Mouse (Mus musculus) heart, postnatal 25 days (tissue): ENCODE measurements around the gene Creg1. TPM values are rescaled to one million over a fixed set of nuclear protein-coding genes. Genes with fewer than 3 reads are reported as not detected.

Experiments used
- DNase-seq: peaks from one replicate; pipeline ENCODE4 v3.0.0; 2022; ENCODE audit warnings: low spot score
- intact Hi-C: fragments of 180-260 bp; cut with DNase I; formaldehyde crosslinking; loops from one replicate; pipeline ENCODE4 v1.15.1; 2025
- total RNA-seq, 2 experiments: library from RNA; stranded (reverse); gene quantifications; 2 replicates each; pipeline ENCODE4 v1.2.3; 2021

Gene Creg1
- total RNA-seq, 2 experiments from 2014 or later = 64.4 to 68.6 TPM

DNA sequence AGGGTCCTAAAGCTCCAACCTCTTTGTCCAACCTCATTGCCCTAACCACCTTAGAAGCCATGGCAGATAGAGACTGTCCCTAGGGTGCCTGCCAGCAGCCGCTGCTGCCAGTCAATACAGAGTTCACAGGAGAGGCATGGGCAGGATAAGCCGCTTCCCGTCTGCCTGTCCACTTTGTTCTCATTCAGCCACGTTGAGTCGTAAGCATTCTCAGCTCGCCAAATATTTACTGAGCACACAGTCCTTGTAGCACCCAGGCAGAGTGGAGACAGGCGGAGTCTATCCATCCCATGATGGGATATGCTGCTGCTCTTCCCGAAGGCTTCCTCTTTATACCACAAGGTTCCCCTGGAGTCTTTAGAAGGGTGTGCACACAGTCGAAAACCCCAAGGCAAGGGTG is 53.7 kb downstream of the Creg1 start:
- intact Hi-C loops = no loop called here
- no peak for DNase-seq

DNA sequence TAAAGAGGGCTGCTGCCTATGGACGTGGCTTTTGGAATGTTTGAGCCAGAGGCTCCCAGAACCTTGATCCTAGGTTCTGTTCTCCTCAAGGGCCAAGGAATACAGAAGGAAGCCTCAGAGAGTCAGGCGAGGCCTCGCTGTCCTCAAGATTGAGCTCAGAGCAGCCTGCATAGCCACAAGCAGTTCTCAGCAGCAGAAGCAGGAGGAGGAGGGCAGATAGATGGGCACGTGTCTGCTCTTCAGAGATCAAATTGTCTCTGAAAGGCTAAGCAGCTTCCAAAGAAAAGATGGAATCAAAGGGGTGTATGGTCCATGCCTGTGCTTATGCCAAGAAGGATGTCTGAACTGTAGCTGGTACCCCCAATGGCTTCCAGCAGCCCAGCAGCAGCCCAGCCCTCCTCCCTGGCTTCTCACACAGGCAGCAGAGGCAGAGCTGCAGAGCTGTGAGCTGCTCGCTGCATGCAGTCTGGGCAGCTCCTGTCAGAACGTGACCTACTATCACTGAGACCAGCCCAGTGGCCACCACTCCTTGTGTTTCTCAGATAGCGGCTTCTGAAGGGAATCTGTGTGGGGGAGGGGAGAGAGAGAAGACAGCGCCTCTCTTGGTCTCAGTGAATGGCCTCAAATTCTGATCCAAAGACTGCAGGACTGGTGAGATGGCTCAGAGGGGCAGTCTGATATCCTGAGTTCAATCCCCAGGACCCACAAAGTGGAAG is 54.8 kb downstream of the Creg1 start:
- DNase-seq = no peak
- intact Hi-C loops = no loop called here

DNA sequence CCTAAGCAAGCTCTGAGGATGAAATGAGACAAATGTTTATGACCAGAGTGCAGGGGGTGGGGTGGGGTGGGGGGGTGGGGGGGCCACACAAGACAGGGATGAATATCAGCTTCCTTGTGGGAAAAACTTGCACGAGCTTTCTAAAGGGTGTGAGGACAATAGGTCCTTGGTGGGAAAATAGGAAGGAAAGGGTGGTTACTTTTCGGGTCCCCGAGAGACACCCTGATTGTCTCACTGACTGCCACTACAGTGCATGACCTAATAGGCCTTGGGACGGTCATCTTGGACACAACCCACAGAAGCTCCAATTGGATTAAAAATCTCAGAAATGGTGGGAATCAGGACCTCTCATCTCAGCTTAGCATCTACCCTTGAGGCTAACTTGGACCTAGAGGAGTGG is 55.6 kb downstream of the Creg1 start:
- intact Hi-C loops = no loop called here
- no peak for DNase-seq

DNA sequence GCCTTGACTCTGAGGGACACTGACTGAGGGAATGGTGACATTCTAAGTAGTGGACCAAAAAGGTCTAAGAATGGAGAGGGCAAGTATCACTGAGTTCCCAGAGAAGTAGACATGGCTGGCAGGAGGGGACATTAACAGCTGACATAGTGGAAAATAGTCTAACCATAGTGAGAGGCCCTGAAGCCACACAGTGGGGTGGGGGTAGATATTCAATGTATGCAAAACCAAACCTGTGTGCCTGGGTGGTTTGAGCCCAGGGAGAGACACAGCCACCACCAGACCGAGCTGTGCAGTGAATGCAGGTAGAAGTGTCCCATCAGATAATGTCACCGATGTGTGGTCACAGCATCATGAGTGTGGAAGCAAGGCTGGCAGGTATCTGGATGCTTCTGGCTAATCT is 58.5 kb downstream of the Creg1 start:
- DNase-seq = no peak
- intact Hi-C loops = no loop called here

Other genes starting within 250 kb of the Creg1 start
- 10 to 100 TPM; 20.8 to 20.9 TPM for gene Mpzl1, start 129.2 kb upstream of the Creg1 start, total RNA-seq
- gene Rcsd1, start 54.0 kb upstream of the Creg1 start, total RNA-seq = 10 to 100 TPM; 79.6 to 81.5 TPM
- under 1 TPM; 0.39 to 0.60 TPM for gene Cd247, start 24.9 kb downstream of the Creg1 start, total RNA-seq
- 10 to 100 TPM; 11.8 to 13.0 TPM for gene Pou2f1, start 238.9 kb downstream of the Creg1 start, total RNA-seq